Mouse (Mus musculus): Measurements from ENCODE around the gene Cdr2l. TPM values are rescaled to one million over a fixed set of nuclear protein-coding genes. Genes with fewer than 3 reads are reported as not detected.
A peak's percentile ranks its signal among the peaks of the same experiment; 100 is the strongest.

The Cdr2l gene
- total RNA-seq (2014; rRNA removed) (70.8 and 72.3 TPM in 2 replicates), polyA plus RNA-seq (2015; fragmentation: Nextera tagmentation; extraction: Ambion mirVana) (17.7 and 18.8 TPM in 2 replicates)

DNA sequence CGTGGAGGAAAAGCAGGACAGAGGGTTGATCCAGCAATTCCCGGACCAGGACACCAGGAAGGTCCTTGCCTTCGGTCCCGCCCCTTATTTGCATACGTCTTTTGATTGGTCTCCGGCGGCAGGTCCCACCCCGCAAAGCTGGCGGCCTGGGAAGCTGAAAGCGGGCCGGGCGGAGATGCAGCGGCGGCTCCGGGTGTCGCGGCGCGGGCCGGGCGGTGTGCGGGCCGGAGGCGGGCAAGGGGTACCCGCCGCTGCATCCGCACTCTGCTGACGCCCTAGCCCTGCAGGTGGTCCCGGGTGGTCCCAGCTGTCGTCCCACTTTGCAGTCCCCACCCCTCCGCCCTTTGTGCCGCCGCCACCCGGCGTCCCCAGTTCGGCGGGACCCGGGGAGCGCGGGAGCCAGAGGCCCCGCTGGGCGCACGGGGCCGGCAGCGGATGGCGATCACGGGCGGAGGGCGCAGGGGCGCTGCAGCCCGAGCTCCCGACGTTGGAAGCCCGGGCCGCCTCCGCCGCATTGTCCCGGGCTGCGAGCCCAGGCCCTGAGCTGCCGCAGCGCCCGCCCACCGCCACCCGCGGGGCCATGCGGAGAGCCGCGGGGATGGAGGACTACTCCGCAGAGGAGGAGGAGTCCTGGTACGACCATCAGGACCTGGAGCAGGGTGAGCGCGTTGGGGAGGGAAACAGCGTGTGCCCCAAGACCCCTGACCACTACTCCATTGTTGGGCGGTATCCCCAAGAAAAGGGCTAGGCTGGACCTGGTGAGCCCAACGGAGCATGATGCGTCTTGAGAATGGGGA is at the start of gene Cdr2l:
TSS of gene Cdr2l (plus strand) at position 174 of the 797 bp plus-strand sequence.
- peak within 1 kb of the TSS; percentile 95 for H3K9ac ChIP-seq (replicated peaks; ENCODE audit: low read length)
- H3K4me2 ChIP-seq (ENCODE audit: low read depth, low read length): peak within 1 kb of the TSS; percentile 81
- under 1% methylated on average over 74 of the region's 76 CpGs for WGBS
- H3K9me3 ChIP-seq (ENCODE audit: low read length): no peaks in the 10 kb centered on the region
- TF ChIP-seq CTCF (IDR thresholded peaks at IDR 0.05; ENCODE audit: low read depth): no peak
- H3K4me3 ChIP-seq (ENCODE audit: low read length): peak within 1 kb of the TSS; percentile 96
- H3K36me3 ChIP-seq (ENCODE audit: insufficient read depth, low read length): no peaks in the 10 kb centered on the region
- DNase-seq (ENCODE audit: low spot score) (peak; percentile 95), ATAC-seq (peak; percentile 88)
- H3K27ac ChIP-seq: peak within 1 kb of the TSS; percentile 94
- H3K27me3 ChIP-seq (ENCODE audit: insufficient read depth, low read length): no peaks in the 10 kb centered on the region
- peaks cover 19% of the 10 kb centered on the region for H3K4me1 ChIP-seq (ENCODE audit: insufficient read depth, low read length)

DNA sequence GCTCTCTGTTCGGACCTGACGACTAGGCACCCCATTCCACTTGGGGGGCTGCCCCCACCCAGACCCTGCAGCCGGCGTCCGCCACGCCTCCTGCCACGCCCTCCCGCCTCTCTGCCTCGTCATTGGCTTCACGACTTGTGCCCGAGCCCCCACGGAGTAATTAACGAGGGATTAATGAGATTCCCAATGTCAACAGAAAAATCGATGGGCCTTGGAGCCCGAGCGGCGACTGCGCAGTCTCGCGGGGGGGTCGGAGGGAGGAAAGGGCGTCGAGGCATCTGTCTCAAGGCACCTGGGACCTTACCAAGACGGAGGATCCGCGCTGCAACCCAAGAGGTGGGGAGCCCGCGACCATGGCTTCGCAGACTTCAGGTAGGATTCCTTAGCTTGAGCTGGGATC is 47.2 kb upstream of the Cdr2l start, which contains the start of gene Otop3:
TSS of gene Otop3 (plus strand) at position 201 of the 400 bp plus-strand sequence.
- Histone ChIP-seq H3K4me1 (ENCODE audit: insufficient read depth, low read length) (no peaks in the 10 kb centered on the region), H3K9ac (replicated peaks; ENCODE audit: low read length) (peak within 1 kb of the TSS; percentile 49), H3K27ac (no peak within 1 kb of the TSS), H3K4me2 (ENCODE audit: low read depth, low read length) (peak within 1 kb of the TSS; percentile 60), H3K27me3 (ENCODE audit: insufficient read depth, low read length) (peaks cover 12% of the 10 kb centered on the region; the same call in 1 of the 2 replicates), H3K9me3 (ENCODE audit: low read length) (no peaks in the 10 kb centered on the region), H3K4me3 (ENCODE audit: low read length) (peak within 1 kb of the TSS; percentile 26), H3K36me3 (ENCODE audit: insufficient read depth, low read length) (no peaks in the 10 kb centered on the region)
- peak; percentile 11; the same call in 1 of the 2 replicates for ATAC-seq
- TF ChIP-seq CTCF (IDR thresholded peaks at IDR 0.05; ENCODE audit: low read depth): no peak
- WGBS: 4% methylated on average over 29 of the region's 29 CpGs
- peak; percentile 55 for DNase-seq (ENCODE audit: low spot score)

DNA sequence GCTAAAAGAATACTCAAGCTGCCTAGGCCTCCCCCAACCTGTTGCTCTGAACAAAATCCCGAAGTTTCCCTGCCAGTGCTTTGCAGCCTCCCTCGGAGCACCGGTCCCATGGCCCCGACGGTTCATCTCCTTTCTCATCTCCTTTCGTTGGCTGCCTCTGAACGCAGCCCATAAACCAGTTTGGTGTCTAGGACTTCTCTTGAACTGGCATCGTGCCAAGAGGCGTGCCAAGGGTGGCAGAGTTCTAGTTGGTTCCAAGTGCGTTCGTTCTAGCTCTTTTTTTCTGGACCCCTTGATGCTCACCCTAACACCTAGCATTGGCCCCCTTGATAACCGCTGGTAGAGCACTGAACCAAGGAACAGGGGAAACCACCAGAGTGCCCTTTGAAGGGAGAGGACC is 46.5 kb upstream of the Cdr2l start:
- Histone ChIP-seq H3K4me2 (ENCODE audit: low read depth, low read length) (no peak overlapping the region), H3K4me3 (ENCODE audit: low read length) (peak overlapping the region; percentile 26; the same call in 1 of the 2 replicates)

DNA sequence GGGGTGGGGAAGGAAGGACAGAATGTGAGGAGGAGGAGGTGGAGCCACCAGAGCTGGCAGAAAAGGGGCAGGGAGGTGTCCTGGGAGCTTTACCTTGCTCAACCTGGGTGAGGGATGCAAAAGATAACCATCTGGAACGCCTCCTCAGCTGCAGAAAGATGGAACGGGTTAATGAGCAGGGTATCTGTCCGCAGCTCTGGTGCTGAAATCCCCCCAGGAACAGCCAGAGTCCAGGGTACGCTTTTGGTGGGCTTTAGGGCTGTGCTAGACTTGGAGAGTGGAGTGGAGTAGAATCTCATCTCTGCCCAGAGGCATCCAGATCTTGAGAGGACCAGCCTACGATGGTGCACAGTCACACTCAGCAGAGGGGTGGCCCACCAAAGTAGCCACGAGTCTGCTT is 45.6 kb upstream of the Cdr2l start:
- Histone ChIP-seq H3K27ac (no peak overlapping the region), H3K9ac (replicated peaks; ENCODE audit: low read length) (no peak overlapping the region), H3K9me3 (ENCODE audit: low read length) (no peaks in the 10 kb centered on the region), H3K36me3 (ENCODE audit: insufficient read depth, low read length) (no peaks in the 10 kb centered on the region), H3K4me1 (ENCODE audit: insufficient read depth, low read length) (no peaks in the 10 kb centered on the region), H3K27me3 (ENCODE audit: insufficient read depth, low read length) (peaks cover 12% of the 10 kb centered on the region; the same call in 1 of the 2 replicates), H3K4me3 (ENCODE audit: low read length) (no peak overlapping the region), H3K4me2 (ENCODE audit: low read depth, low read length) (no peak overlapping the region)
- ATAC-seq (no peak), DNase-seq (ENCODE audit: low spot score) (no peak)
- WGBS: 27% methylated on average over 6 of the region's 6 CpGs
- TF ChIP-seq CTCF (IDR thresholded peaks at IDR 0.05; ENCODE audit: low read depth): no peak

More for the DNA sequence above, 46.5 kb upstream of the Cdr2l start:
- H3K27me3 ChIP-seq (ENCODE audit: insufficient read depth, low read length): peaks cover 12% of the 10 kb centered on the region; the same call in 1 of the 2 replicates
- H3K9me3 ChIP-seq (ENCODE audit: low read length): no peaks in the 10 kb centered on the region
- no peak overlapping the region for H3K27ac ChIP-seq
- TF ChIP-seq CTCF (IDR thresholded peaks at IDR 0.05; ENCODE audit: low read depth): no peak
- H3K4me1 ChIP-seq (ENCODE audit: insufficient read depth, low read length): no peaks in the 10 kb centered on the region
- H3K9ac ChIP-seq (replicated peaks; ENCODE audit: low read length): no peak overlapping the region
- H3K36me3 ChIP-seq (ENCODE audit: insufficient read depth, low read length): no peaks in the 10 kb centered on the region
- ATAC-seq: no peak
- no peak for DNase-seq (ENCODE audit: low spot score)
- WGBS: 47% methylated on average over 12 of the region's 12 CpGs

DNA sequence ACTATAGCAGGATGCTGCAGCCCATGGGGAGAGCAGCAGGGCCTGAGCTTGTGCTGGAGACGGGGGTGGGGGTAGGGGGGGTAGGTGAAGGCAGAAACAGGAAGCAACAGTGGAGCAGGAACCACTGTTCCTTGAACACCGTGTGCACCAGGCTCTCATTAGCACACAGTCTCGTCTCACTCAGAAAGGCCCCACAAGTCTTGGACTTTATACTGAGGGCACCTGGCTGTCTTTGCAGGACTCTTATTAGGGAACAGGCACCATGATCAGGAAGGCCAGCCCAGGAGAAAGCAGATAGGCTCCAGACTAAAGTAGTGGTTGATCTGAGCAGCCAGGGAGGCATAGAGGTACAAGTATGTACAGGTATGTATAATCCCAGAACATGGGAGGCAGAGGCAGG is 44.4 kb upstream of the Cdr2l start:
- WGBS: 65% methylated on average over 3 of the region's 3 CpGs
- Histone ChIP-seq H3K4me1 (ENCODE audit: insufficient read depth, low read length) (no peaks in the 10 kb centered on the region), H3K4me3 (ENCODE audit: low read length) (no peak overlapping the region), H3K27ac (no peak overlapping the region), H3K9me3 (ENCODE audit: low read length) (no peaks in the 10 kb centered on the region), H3K27me3 (ENCODE audit: insufficient read depth, low read length) (peaks cover 12% of the 10 kb centered on the region; the same call in 1 of the 2 replicates), H3K4me2 (ENCODE audit: low read depth, low read length) (no peak overlapping the region), H3K36me3 (ENCODE audit: insufficient read depth, low read length) (no peaks in the 10 kb centered on the region), H3K9ac (replicated peaks; ENCODE audit: low read length) (no peak overlapping the region)
- no peak for TF ChIP-seq CTCF (IDR thresholded peaks at IDR 0.05; ENCODE audit: low read depth)
- ATAC-seq (no peak), DNase-seq (ENCODE audit: low spot score) (no peak)

DNA sequence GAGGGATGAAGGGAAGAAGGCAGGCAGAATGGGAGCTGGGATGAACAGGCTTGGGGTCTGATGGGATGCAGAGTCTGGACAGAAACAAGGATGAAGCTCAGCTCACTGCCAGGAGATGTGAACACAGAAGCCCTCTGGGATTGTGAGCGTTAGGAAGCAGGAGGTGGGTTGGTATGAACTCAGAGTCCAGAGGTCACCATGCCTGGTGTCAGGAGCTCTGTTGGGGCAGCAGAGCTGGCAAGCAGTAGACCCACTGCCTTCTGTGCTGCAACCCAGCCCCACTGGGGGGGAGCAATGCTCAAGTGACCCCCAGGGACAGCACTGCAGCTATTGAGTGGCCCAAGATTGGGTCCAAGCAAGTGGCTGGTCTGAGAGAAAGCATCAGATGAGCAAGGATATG is 43.9 kb upstream of the Cdr2l start:
- H3K4me1 ChIP-seq (ENCODE audit: insufficient read depth, low read length): no peaks in the 10 kb centered on the region
- H3K4me2 ChIP-seq (ENCODE audit: low read depth, low read length): no peak overlapping the region
- H3K27ac ChIP-seq: no peak overlapping the region
- 83% methylated on average over 1 of the region's 1 CpGs for WGBS
- DNase-seq (ENCODE audit: low spot score) (no peak), ATAC-seq (no peak)
- H3K36me3 ChIP-seq (ENCODE audit: insufficient read depth, low read length): no peaks in the 10 kb centered on the region
- H3K27me3 ChIP-seq (ENCODE audit: insufficient read depth, low read length): peaks cover 12% of the 10 kb centered on the region; the same call in 1 of the 2 replicates
- TF ChIP-seq CTCF (IDR thresholded peaks at IDR 0.05; ENCODE audit: low read depth): no peak
- H3K9me3 ChIP-seq (ENCODE audit: low read length): no peaks in the 10 kb centered on the region
- no peak overlapping the region for H3K4me3 ChIP-seq (ENCODE audit: low read length)
- no peak overlapping the region for H3K9ac ChIP-seq (replicated peaks; ENCODE audit: low read length)

DNA sequence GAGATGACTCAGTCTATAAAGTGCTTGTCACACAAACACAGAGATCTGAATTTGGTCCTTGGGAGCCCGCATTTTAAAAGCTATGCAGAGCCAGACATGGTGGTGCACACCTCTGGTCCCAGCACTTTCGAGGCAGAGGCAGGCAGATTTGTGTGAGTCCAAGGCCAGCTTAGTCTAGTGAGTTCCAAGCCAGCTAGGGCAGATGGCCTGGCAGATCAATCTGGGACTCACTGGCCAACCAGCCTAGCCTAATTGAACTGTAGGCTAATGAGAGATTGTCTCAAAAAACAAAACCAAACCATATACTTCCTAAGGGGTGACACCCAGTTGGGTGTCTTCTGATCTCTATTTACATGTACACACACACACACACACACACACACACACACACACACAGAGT is 40.5 kb upstream of the Cdr2l start:
- Histone ChIP-seq H3K27ac (no peak overlapping the region), H3K4me2 (ENCODE audit: low read depth, low read length) (no peak overlapping the region), H3K9me3 (ENCODE audit: low read length) (no peaks in the 10 kb centered on the region), H3K4me3 (ENCODE audit: low read length) (no peak overlapping the region), H3K27me3 (ENCODE audit: insufficient read depth, low read length) (0 out of 2 replicates have a peak, but pooled peaks cover 1% of the 10 kb centered on the region), H3K36me3 (ENCODE audit: insufficient read depth, low read length) (no peaks in the 10 kb centered on the region), H3K9ac (replicated peaks; ENCODE audit: low read length) (no peak overlapping the region), H3K4me1 (ENCODE audit: insufficient read depth, low read length) (no peaks in the 10 kb centered on the region)
- TF ChIP-seq CTCF (IDR thresholded peaks at IDR 0.05; ENCODE audit: low read depth): no peak
- no peak for ATAC-seq
- 65% methylated on average over 2 of the region's 2 CpGs for WGBS
- DNase-seq (ENCODE audit: low spot score): no peak
